Comparison of ENCODE assay signal across 8 mouse cellular contexts in genomic region chr17:24251320-24252069, GRCm38 (mm10). TPM values are rescaled to one million over a fixed set of nuclear protein-coding genes. Genes with fewer than 3 reads are reported as not detected.
A peak's percentile ranks its signal among the peaks of the same experiment; 100 is the strongest.
DNase-seq lines count a peak whose midpoint lies in the region; ATAC-seq and TF ChIP-seq lines count a peak whose summit lies in the region.

Ccnf (minus strand) TSS chr17:24251484.

- peak; percentile 43; the same call in 1 of the 2 replicates for TF ChIP-seq POLR2A in testis, adult 2 months (IDR thresholded peaks at IDR 0.05; ENCODE audit: control insufficient read depth, low read depth, low read length)

- H3K27ac ChIP-seq in forebrain, embryonic 12.5 days: peak within 1 kb of the TSS; percentile 85
- peak within 1 kb of the TSS; percentile 61 for H3K27ac ChIP-seq in heart, postnatal 0 days (ENCODE audit: low read depth)
- H3K27ac ChIP-seq in liver, embryonic 16.5 days (ENCODE audit: low read length): peak within 1 kb of the TSS; percentile 87
- H3K27ac ChIP-seq in neural tube, embryonic 13.5 days (replicated peaks): peak within 1 kb of the TSS; percentile 75
- H3K27ac ChIP-seq in testis, adult 2 months (ENCODE audit: control insufficient read depth, insufficient read depth, low read depth, low read length): peak within 1 kb of the TSS; percentile 55

- H3K27me3 ChIP-seq in E14TG2a.4 (ENCODE audit: insufficient read depth, low read length): no peaks in the 10 kb centered on the region
- no peaks in the 10 kb centered on the region for H3K27me3 ChIP-seq in forebrain, embryonic 12.5 days
- H3K27me3 ChIP-seq in heart, postnatal 0 days (ENCODE audit: control insufficient read depth, insufficient read depth, low read length): no peaks in the 10 kb centered on the region
- H3K27me3 ChIP-seq in liver, embryonic 16.5 days (ENCODE audit: control insufficient read depth, insufficient read depth, low read depth, low read length): no peaks in the 10 kb centered on the region
- no peaks in the 10 kb centered on the region for H3K27me3 ChIP-seq in neural tube, embryonic 13.5 days
- no peaks in the 10 kb centered on the region for H3K27me3 ChIP-seq in testis, adult 2 months (ENCODE audit: control insufficient read depth, insufficient read depth, low read length)

- H3K4me3 ChIP-seq in E14TG2a.4 (replicated peaks; ENCODE audit: low read length): peak within 1 kb of the TSS; percentile 96
- H3K4me3 ChIP-seq in forebrain, embryonic 12.5 days (replicated peaks): peak within 1 kb of the TSS; percentile 78
- H3K4me3 ChIP-seq in heart, postnatal 0 days (ENCODE audit: low read depth, low read length): peak within 1 kb of the TSS; percentile 88
- H3K4me3 ChIP-seq in liver, embryonic 16.5 days (ENCODE audit: low read depth, low read length): peak within 1 kb of the TSS; percentile 76
- peak within 1 kb of the TSS; percentile 77 for H3K4me3 ChIP-seq in neural tube, embryonic 13.5 days
- peak within 1 kb of the TSS; percentile 94 for H3K4me3 ChIP-seq in testis, adult 2 months (ENCODE audit: control insufficient read depth, low read depth, low read length)

- no peak for TF ChIP-seq CTCF in E14TG2a.4 (conservative IDR thresholded peaks at IDR 0.05; ENCODE audit: low read length)
- peak; percentile 31 for TF ChIP-seq CTCF in heart, postnatal 0 days (IDR thresholded peaks at IDR 0.05; ENCODE audit: low read depth)
- TF ChIP-seq CTCF in testis, adult 2 months (IDR thresholded peaks at IDR 0.05; ENCODE audit: control insufficient read depth, insufficient read depth, insufficient replicate concordance, low read depth, low read length): peak; percentile 21; the same call in 1 of the 2 replicates

- peak within 1 kb of the TSS; percentile 85 for H3K9ac ChIP-seq in forebrain, embryonic 12.5 days
- H3K9ac ChIP-seq in heart, postnatal 0 days (replicated peaks; ENCODE audit: low read depth, low read length): peak within 1 kb of the TSS; percentile 76
- peak within 1 kb of the TSS; percentile 89 for H3K9ac ChIP-seq in liver, embryonic 16.5 days (ENCODE audit: low read depth, low read length)
- H3K9ac ChIP-seq in neural tube, embryonic 13.5 days: peak within 1 kb of the TSS; percentile 82

- peaks cover 35% of the 10 kb centered on the region for H3K4me1 ChIP-seq in E14TG2a.4 (replicated peaks; ENCODE audit: low read depth, low read length)
- peaks cover 14% of the 10 kb centered on the region for H3K4me1 ChIP-seq in forebrain, embryonic 12.5 days
- peaks cover 11% of the 10 kb centered on the region for H3K4me1 ChIP-seq in heart, postnatal 0 days (ENCODE audit: control insufficient read depth, insufficient read depth)
- H3K4me1 ChIP-seq in liver, embryonic 16.5 days (ENCODE audit: control insufficient read depth, low read depth, low read length): peaks cover 11% of the 10 kb centered on the region
- H3K4me1 ChIP-seq in neural tube, embryonic 13.5 days (replicated peaks): peaks cover 17% of the 10 kb centered on the region
- H3K4me1 ChIP-seq in testis, adult 2 months (ENCODE audit: control insufficient read depth, insufficient read depth, low read length): peaks cover 11% of the 10 kb centered on the region

- DNase-seq in c-Kit-positive CD71-positive TER-119-positive erythroid progenitor cells, embryonic 14.5 days (ENCODE audit: low spot score): peak; percentile 98
- DNase-seq in heart, postnatal 0 days (ENCODE audit: low spot score): peak; percentile 99
- peak; percentile 94 to 97 for DNase-seq in kidney, postnatal 4 days

- no peak for TF ChIP-seq EP300 in heart, postnatal 0 days (IDR thresholded peaks at IDR 0.05; ENCODE audit: low read depth)

- H3K9me3 ChIP-seq in E14TG2a.4 (ENCODE audit: low read length): peaks cover 5% of the 10 kb centered on the region
- H3K9me3 ChIP-seq in forebrain, embryonic 12.5 days: no peaks in the 10 kb centered on the region
- H3K9me3 ChIP-seq in heart, postnatal 0 days (replicated peaks; ENCODE audit: control insufficient read depth, low read length): no peaks in the 10 kb centered on the region
- peaks cover 2% of the 10 kb centered on the region; the same call in 1 of the 2 replicates for H3K9me3 ChIP-seq in liver, embryonic 16.5 days (replicated peaks; ENCODE audit: control insufficient read depth, low read length)
- no peaks in the 10 kb centered on the region for H3K9me3 ChIP-seq in neural tube, embryonic 13.5 days

- H3K4me2 ChIP-seq in forebrain, embryonic 12.5 days: peak within 1 kb of the TSS; percentile 71
- peak within 1 kb of the TSS; percentile 96 for H3K4me2 ChIP-seq in heart, postnatal 0 days (ENCODE audit: low read depth, low read length)
- peak within 1 kb of the TSS; percentile 85 for H3K4me2 ChIP-seq in liver, embryonic 16.5 days (ENCODE audit: low read depth, low read length)
- H3K4me2 ChIP-seq in neural tube, embryonic 13.5 days: peak within 1 kb of the TSS; percentile 84

- peaks cover 33% of the 10 kb centered on the region for H3K36me3 ChIP-seq in E14TG2a.4 (ENCODE audit: insufficient read depth, low read length)
- H3K36me3 ChIP-seq in forebrain, embryonic 12.5 days (replicated peaks): peaks cover 24% of the 10 kb centered on the region
- H3K36me3 ChIP-seq in heart, postnatal 0 days (replicated peaks; ENCODE audit: control insufficient read depth, insufficient read depth, low read length): peaks cover 16% of the 10 kb centered on the region
- peaks cover 29% of the 10 kb centered on the region for H3K36me3 ChIP-seq in liver, embryonic 16.5 days (ENCODE audit: control insufficient read depth, insufficient read depth)
- peaks cover 17% of the 10 kb centered on the region for H3K36me3 ChIP-seq in neural tube, embryonic 13.5 days
- no peaks in the 10 kb centered on the region for H3K36me3 ChIP-seq in testis, adult 2 months (ENCODE audit: control insufficient read depth, insufficient read depth, low read length)

- under 1% methylated on average over 48 of the region's 48 CpGs for WGBS in forebrain, embryonic 12.5 days
- 1% methylated on average over 48 of the region's 48 CpGs for WGBS in heart, postnatal 0 days
- WGBS in liver, embryonic 16.5 days (ENCODE audit: insufficient replicate concordance): under 1% methylated on average over 48 of the region's 48 CpGs
- under 1% methylated on average over 48 of the region's 48 CpGs for WGBS in neural tube, embryonic 13.5 days

- peak; percentile 100 for ATAC-seq in forebrain, embryonic 12.5 days (ENCODE audit: low FRiP score)
- peak; percentile 100 for ATAC-seq in heart, postnatal 0 days (ENCODE audit: insufficient read depth, low read depth)
- ATAC-seq in liver, embryonic 16.5 days (ENCODE audit: low read depth): peak; percentile 99
- ATAC-seq in neural tube, embryonic 13.5 days (ENCODE audit: low read depth): peak; percentile 100

RNA-seq across cellular contexts. Expression of gene Ccnf, which starts in this region (rescaled TPM):
- 94.2 and 95.6 TPM in 2 replicates for polyA plus RNA-seq in forebrain, embryonic 12.5 days (2016; fragmentation: Nextera tagmentation; extraction: Ambion mirVana)
- total RNA-seq in heart, postnatal 0 days (2014; rRNA removed; ENCODE audit: low replicate concordance): 12.4 and 13.8 TPM in 2 replicates
- polyA plus RNA-seq in heart, postnatal 0 days (2015; fragmentation: Nextera tagmentation; extraction: Ambion mirVana): 7.2 and 7.5 TPM in 2 replicates
- polyA plus RNA-seq in liver, embryonic 16.5 days (2015; fragmentation: Nextera tagmentation; extraction: Ambion mirVana): 72.1 and 75.2 TPM in 2 replicates
- polyA plus RNA-seq in neural tube, embryonic 13.5 days (2015; fragmentation: Nextera tagmentation; extraction: Ambion mirVana): 14.5 and 20.9 TPM in 2 replicates
- 10.7 and 13.3 TPM in 2 replicates for polyA plus RNA-seq in testis, adult 2 months (2012; rRNA removed)

Comparison
In these comparisons a context has a peak if more than half of its experiments do, and no peak if none do; other contexts are left out.
1. Peak in every context shown above with its lines: DNase-seq, ATAC-seq, H3K4me3 ChIP-seq and H3K27ac ChIP-seq.